Mouse (Mus musculus) CH12.LX (cell line): ENCODE data around the gene Slc26a6. TPM values are rescaled to one million over a fixed set of nuclear protein-coding genes. Genes with fewer than 3 reads are reported as not detected.

ENCODE experiments used
- DNase-seq: peaks from one replicate; pipeline ENCODE4 v3.0.0-alpha.2; 2013; ENCODE audit errors: extremely low read depth
- H3K27ac ChIP-seq: 2 replicates; pipeline ENCODE4 v1.5.1; 2012; ENCODE audit warnings: low read depth, mild to moderate bottlenecking, control low read depth, moderate library complexity; ENCODE audit not compliant: insufficient read depth
- H3K27me3 ChIP-seq: replicated peaks from 2 replicates; pipeline ENCODE3; 2012; ENCODE audit warnings: inconsistent platforms
- H3K36me3 ChIP-seq, 2 experiments: replicated peaks in 1 of 2; 2 replicates each; pipeline versions ENCODE3 to v1.6.1; 2012; ENCODE audit warnings: inconsistent platforms in 1 of 2, low read length in 1 of 2, mild to moderate bottlenecking in 1 of 2, mixed read lengths in 1 of 2, moderate library complexity in 1 of 2; ENCODE audit not compliant: control insufficient read depth in 1 of 2, insufficient read depth in 1 of 2
- H3K4me1 ChIP-seq, 2 experiments: 2 replicates each; pipeline ENCODE4 v1.6.1; 2012; ENCODE audit warnings: inconsistent platforms in 1 of 2, moderate library complexity in 1 of 2; ENCODE audit not compliant: insufficient read depth in 2 of 2, control insufficient read depth in 1 of 2
- H3K4me2 ChIP-seq: 2 replicates; pipeline ENCODE4 v1.6.1; 2012; ENCODE audit warnings: low read depth, mild to moderate bottlenecking, control low read depth; ENCODE audit not compliant: poor library complexity, insufficient read depth, severe bottlenecking
- H3K4me3 ChIP-seq, 3 experiments: fragments of 150-350 bp in 1 of 3; sonication (generic) in 1 of 3; replicated peaks in 1 of 3; 2 replicates each; pipeline versions ENCODE3 to v1.5.1; 2011 to 2012; ENCODE audit warnings: low read depth in 2 of 3, low read length in 2 of 3, mild to moderate bottlenecking in 2 of 3, moderate library complexity in 2 of 3, control low read depth in 1 of 3, improper control_type of control experiment in 1 of 3, inconsistent platforms in 1 of 3, mixed read lengths in 1 of 3; ENCODE audit not compliant: poor library complexity in 1 of 3
- H3K79me2 ChIP-seq: replicated peaks from 2 replicates; pipeline ENCODE4 v1.6.1; 2012; ENCODE audit warnings: mild to moderate bottlenecking, moderate library complexity; ENCODE audit not compliant: control insufficient read depth, poor library complexity, insufficient read depth, severe bottlenecking; ENCODE audit errors: extremely low read depth
- H3K9ac ChIP-seq: 2 replicates; pipeline ENCODE4 v1.6.1; 2012; ENCODE audit warnings: low read depth, mild to moderate bottlenecking, control low read depth, moderate library complexity; ENCODE audit not compliant: insufficient read depth
- H3K9me3 ChIP-seq: replicated peaks from 2 replicates; pipeline ENCODE3; 2012; ENCODE audit warnings: low read length, inconsistent platforms, mixed read lengths
- CHD1 ChIP-seq: IDR thresholded peaks from 2 replicates; pipeline ENCODE4 v1.6.1; 2012; ENCODE audit warnings: low read depth, low read length, improper control_type of control experiment, inconsistent platforms
- CHD2 ChIP-seq: IDR thresholded peaks from 2 replicates; pipeline ENCODE4 v1.6.1; 2011; ENCODE audit warnings: low read length, improper control_type of control experiment
- CTCF ChIP-seq, 2 experiments: IDR thresholded peaks in 1 of 2; conservative IDR thresholded peaks in 1 of 2; 2 replicates each; pipeline ENCODE4 v1.5.1; 2011 to 2012; ENCODE audit warnings: low read depth in 2 of 2, low read length in 2 of 2, improper control_type of control experiment in 1 of 2, inconsistent platforms in 1 of 2, mild to moderate bottlenecking in 1 of 2, moderate library complexity in 1 of 2
- E2F4 ChIP-seq: IDR thresholded peaks from 2 replicates; pipeline ENCODE4 v1.6.1; 2011; ENCODE audit warnings: low read depth, low read length, improper control_type of control experiment; ENCODE audit not compliant: insufficient replicate concordance
- ELF1 ChIP-seq: IDR thresholded peaks from 2 replicates; pipeline ENCODE4 v1.6.1; 2014; ENCODE audit warnings: low read depth, mild to moderate bottlenecking, inconsistent platforms, low read length, improper control_type of control experiment
- EP300 ChIP-seq: IDR thresholded peaks from 2 replicates; pipeline ENCODE4 v1.6.1; 2011; ENCODE audit warnings: low read length, improper control_type of control experiment
- ETS1 ChIP-seq: conservative IDR thresholded peaks from 2 replicates; pipeline ENCODE4 v1.6.1; 2012; ENCODE audit warnings: low read depth, mild to moderate bottlenecking, inconsistent platforms, low read length, improper control_type of control experiment, moderate library complexity
- HCFC1 ChIP-seq: IDR thresholded peaks from 2 replicates; pipeline ENCODE4 v1.6.1; 2012; ENCODE audit warnings: low read depth, mild to moderate bottlenecking, inconsistent platforms, low read length, improper control_type of control experiment
- IRF4 ChIP-seq: IDR thresholded peaks from 2 replicates; pipeline ENCODE4 v1.6.1; 2014; ENCODE audit warnings: low read depth, mild to moderate bottlenecking, inconsistent platforms, low read length, improper control_type of control experiment
- JUN ChIP-seq: IDR thresholded peaks from 2 replicates; pipeline ENCODE4 v1.6.1; 2011; ENCODE audit warnings: low read depth, mild to moderate bottlenecking, low read length, improper control_type of control experiment, moderate library complexity; ENCODE audit not compliant: insufficient read depth
- JUND ChIP-seq: conservative IDR thresholded peaks from 2 replicates; pipeline ENCODE4 v1.6.1; 2011; ENCODE audit warnings: low read depth, low read length, improper control_type of control experiment
- KAT2A ChIP-seq: IDR thresholded peaks from 2 replicates; pipeline ENCODE4 v1.6.1; 2012; ENCODE audit warnings: low read length, improper control_type of control experiment, inconsistent platforms; ENCODE audit not compliant: insufficient replicate concordance
- MAX ChIP-seq: IDR thresholded peaks from 2 replicates; pipeline ENCODE4 v1.6.1; 2011; ENCODE audit warnings: low read length, improper control_type of control experiment
- MAZ ChIP-seq: IDR thresholded peaks from 2 replicates; pipeline ENCODE4 v1.6.1; 2012; ENCODE audit warnings: low read depth, mild to moderate bottlenecking, inconsistent platforms, low read length, improper control_type of control experiment, moderate library complexity
- MXI1 ChIP-seq: IDR thresholded peaks from 2 replicates; pipeline ENCODE4 v1.6.1; 2011; ENCODE audit warnings: mild to moderate bottlenecking, low read depth, low read length, improper control_type of control experiment
- MYC ChIP-seq: IDR thresholded peaks from 2 replicates; pipeline ENCODE4 v1.6.1; 2011; ENCODE audit warnings: low read depth, mild to moderate bottlenecking, improper control_type of control experiment, low read length
- POLR2A ChIP-seq: IDR thresholded peaks from 2 replicates; pipeline ENCODE4 v1.6.1; 2011; ENCODE audit warnings: low read depth, mild to moderate bottlenecking, improper control_type of control experiment, low read length
- POLR2AphosphoS2 ChIP-seq: IDR thresholded peaks from 2 replicates; pipeline ENCODE4 v1.6.1; 2011; ENCODE audit warnings: low read depth, low read length, improper control_type of control experiment
- RAD21 ChIP-seq: IDR thresholded peaks from 2 replicates; pipeline ENCODE4 v1.6.1; 2011; ENCODE audit warnings: low read depth, mild to moderate bottlenecking, low read length, improper control_type of control experiment, moderate library complexity
- SMC3 ChIP-seq: IDR thresholded peaks from 2 replicates; pipeline ENCODE4 v1.6.1; 2011; ENCODE audit warnings: low read depth, low read length, improper control_type of control experiment
- TCF12 ChIP-seq: IDR thresholded peaks from 2 replicates; pipeline ENCODE4 v1.6.1; 2014; ENCODE audit warnings: low read depth, mild to moderate bottlenecking, inconsistent platforms, low read length, improper control_type of control experiment
- UBTF ChIP-seq: IDR thresholded peaks from 2 replicates; pipeline ENCODE4 v1.6.1; 2012; ENCODE audit warnings: low read depth, mild to moderate bottlenecking, inconsistent platforms, low read length, improper control_type of control experiment, moderate library complexity
- USF1 ChIP-seq: IDR thresholded peaks from 2 replicates; pipeline ENCODE4 v1.6.1; 2014; ENCODE audit warnings: low read depth, mild to moderate bottlenecking, inconsistent platforms, low read length, improper control_type of control experiment
- USF2 ChIP-seq: conservative IDR thresholded peaks from 2 replicates; pipeline ENCODE4 v1.6.1; 2011; ENCODE audit warnings: low read depth, low read length, improper control_type of control experiment
- ZC3H11A ChIP-seq: IDR thresholded peaks from 2 replicates; pipeline ENCODE4 v1.6.1; 2012; ENCODE audit warnings: low read depth, mild to moderate bottlenecking, inconsistent platforms, low read length, improper control_type of control experiment
- ZKSCAN1 ChIP-seq: IDR thresholded peaks from 2 replicates; pipeline ENCODE4 v1.6.1; 2012; ENCODE audit warnings: low read depth, inconsistent platforms, low read length, improper control_type of control experiment, borderline replicate concordance
- dilution Hi-C: fragments of 300-500 bp; cut with MboI; formaldehyde crosslinking; loops from 2 replicates; pipeline ENCODE4 v1.14.3; 2020; ENCODE audit warnings: low sequenced_read_pairs; ENCODE audit not compliant: extremely low pct_unique_long_range_greater_than_20kb, extremely low pct_ligation_motif_present
- in situ Hi-C: fragments of 300-500 bp; cut with MboI; formaldehyde crosslinking; loops from 3 replicates; pipeline ENCODE4 v1.14.3; 2019; ENCODE audit warnings: low sequenced_read_pairs, low pct_ligation_motif_present, low pct_unique_long_range_greater_than_20kb, mixed read lengths
- polyA plus RNA-seq: library from polyadenylated mRNA; unstranded; fragments of >175 nt; gene quantifications from 2 replicates; pipeline ENCODE4 v1.2.1, GENCODE M21; 2012; ENCODE audit warnings: low read depth; ENCODE audit not compliant: insufficient read length
- total RNA-seq, 2 experiments: library from RNA; depleted of rRNA; stranded (reverse); fragments of 300-350 nt in 1 of 2; fragments of >200 nt in 1 of 2; gene quantifications; 2 replicates each; pipeline ENCODE4 v1.2.3; 2012 to 2014

Gene Slc26a6
- total and polyA plus RNA-seq, 3 experiments: 5.0 to 10.0 (median 5.0) TPM

DNA sequence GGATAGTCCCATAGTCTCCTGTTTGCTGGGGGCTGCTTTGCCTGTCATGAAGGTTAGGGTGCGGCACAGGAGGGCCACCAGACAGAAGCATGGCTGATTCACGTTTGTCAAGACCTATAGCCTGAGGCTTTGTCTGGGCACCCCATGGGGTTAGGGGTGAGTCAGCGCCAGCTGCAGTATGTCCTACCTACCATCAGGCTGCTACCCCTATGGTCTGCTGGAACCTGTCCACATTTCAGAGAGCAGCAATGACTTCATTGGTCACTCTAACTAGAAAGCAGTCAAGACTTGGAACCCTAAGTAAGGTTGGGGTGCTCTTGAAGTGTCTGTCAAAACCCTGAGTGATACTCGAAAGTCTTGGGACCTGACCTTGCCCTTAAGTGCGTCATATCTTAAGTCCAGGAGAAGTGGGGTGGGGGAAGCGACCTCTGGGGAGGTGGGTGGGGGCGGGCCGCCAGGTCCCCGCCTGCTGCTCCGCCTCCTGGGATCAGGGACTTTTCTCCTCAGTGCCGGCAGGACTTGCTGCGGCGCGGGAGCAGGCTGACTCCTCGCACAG lies 100.1 kb downstream of the Slc26a6 start, which contains the start of gene Col7a1:
Col7a1 (plus strand) TSS at position 506 of the 556 bp plus-strand sequence.
- H3K4me2 ChIP-seq: no peak within 1 kb of the TSS
- in situ Hi-C loops: no loop called here
- H3K9ac ChIP-seq: no peak within 1 kb of the TSS

GRCm38 (mm10) chr9:108955241-108955640 lies 102.2 kb downstream of the Slc26a6 start:
- TF ChIP-seq CHD2: no peak
- no peak for TF ChIP-seq ELF1
- no peak for TF ChIP-seq JUN
- no peak for TF ChIP-seq USF2
- no peak for TF ChIP-seq ZKSCAN1
- no peak for TF ChIP-seq IRF4
- TF ChIP-seq ZC3H11A: no peak
- TF ChIP-seq E2F4: no peak
- no peak for TF ChIP-seq MXI1
- no peak for TF ChIP-seq KAT2A
- TF ChIP-seq HCFC1: no peak
- TF ChIP-seq JUND: no peak
- TF ChIP-seq POLR2AphosphoS2: no peak
- no peak for TF ChIP-seq UBTF
- TF ChIP-seq USF1: no peak
- no peak for TF ChIP-seq SMC3
- TF ChIP-seq, all 38 proteins: peak for 0
- DNase-seq: no peak
- H3K4me2 ChIP-seq: no peak overlapping the region
- no peaks in the 10 kb centered on the region for H3K4me1 ChIP-seq
- in situ Hi-C loops: no loop called here
- H3K36me3 ChIP-seq: peaks cover 3 to 14% of the 10 kb centered on the region in 2 experiments
- H3K9me3 ChIP-seq: no peaks in the 10 kb centered on the region
- no peaks in the 10 kb centered on the region for H3K27me3 ChIP-seq
- H3K4me3 ChIP-seq: no peak overlapping the region
- no peak overlapping the region for H3K9ac ChIP-seq
- H3K27ac ChIP-seq: no peak overlapping the region
- dilution Hi-C loops: no loop called here
- H3K79me2 ChIP-seq: no peaks in the 10 kb centered on the region

More for the DNA sequence above, 100.1 kb downstream of the Slc26a6 start, which contains the start of gene Col7a1:
- DNase-seq: no peak
- Histone ChIP-seq H3K27me3 (no peaks in the 10 kb centered on the region), H3K27ac (no peak within 1 kb of the TSS), H3K79me2 (no peaks in the 10 kb centered on the region), H3K4me1 (no peaks in the 10 kb centered on the region), H3K4me3 (no peak within 1 kb of the TSS), H3K36me3 (peaks cover 23 to 34% of the 10 kb centered on the region in 2 experiments), H3K9me3 (no peaks in the 10 kb centered on the region)
- TF ChIP-seq USF2 (no peak), SMC3 (no peak), ETS1 (no peak), TCF12 (no peak), ZC3H11A (no peak), CTCF (conservative IDR thresholded peaks at IDR 0.05 in 1 of 2, IDR thresholded peaks at IDR 0.05 in 1 of 2; ENCODE audit: low read depth in 2 of 2, low read length in 2 of 2) (no peak), IRF4 (no peak), MAZ (no peak), RAD21 (no peak), UBTF (no peak), JUN (no peak), POLR2A (no peak), MYC (no peak), JUND (no peak), CHD1 (no peak), ELF1 (no peak), EP300 (no peak), CHD2 (no peak), MAX (no peak), POLR2AphosphoS2 (no peak)
- dilution Hi-C loops: no loop called here
